Mouse (Mus musculus): ENCODE results near the gene Gm27021.

DNA sequence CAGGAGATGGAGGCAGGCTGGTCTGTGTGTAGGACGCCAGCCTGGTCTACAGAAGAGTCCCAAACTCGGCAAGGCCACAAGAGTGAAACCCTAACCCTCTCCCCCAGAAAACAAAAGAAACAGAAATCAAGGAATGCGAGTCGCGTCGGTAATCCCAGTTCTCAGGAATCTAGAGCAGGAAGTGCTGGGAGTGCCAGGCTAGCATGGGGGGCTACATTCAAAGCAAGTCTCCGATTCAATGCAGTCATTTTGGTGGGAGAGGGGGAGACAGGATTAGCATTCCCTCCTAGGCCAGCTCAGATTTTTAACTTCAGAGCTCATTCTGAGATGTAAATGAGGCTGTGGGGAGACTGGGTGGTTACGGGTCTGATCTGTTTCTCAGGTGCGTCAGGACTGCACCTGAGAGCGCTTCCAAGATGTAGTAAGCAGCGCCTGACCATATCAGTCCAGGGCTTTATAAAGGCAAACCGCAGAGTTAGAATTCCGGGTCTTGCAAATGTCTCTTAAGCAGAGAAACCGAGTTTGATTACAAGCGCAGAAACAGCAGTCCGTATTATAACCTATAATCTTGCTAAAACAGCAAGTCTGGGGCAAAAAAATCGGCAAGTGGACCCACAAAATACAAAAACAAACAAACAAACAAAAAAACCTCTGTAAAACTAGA, 940 bp downstream of the Gm27021 start:
- TF ChIP-seq CTCF (IDR thresholded peaks at IDR 0.05; ENCODE audit: low read depth) = no peak
- no peak for TF ChIP-seq EP300 (optimal IDR thresholded peaks at IDR 0.05)

Measured in stomach, postnatal 0 days (tissue).